Mouse (Mus musculus): ENCODE results near the gene Arsa. TPM values are rescaled to one million over a fixed set of nuclear protein-coding genes. Genes with fewer than 3 reads are reported as not detected.

Arsa gene
- polyA plus RNA-seq, 1 experiment from 2014 or later = 18.5 TPM

DNA sequence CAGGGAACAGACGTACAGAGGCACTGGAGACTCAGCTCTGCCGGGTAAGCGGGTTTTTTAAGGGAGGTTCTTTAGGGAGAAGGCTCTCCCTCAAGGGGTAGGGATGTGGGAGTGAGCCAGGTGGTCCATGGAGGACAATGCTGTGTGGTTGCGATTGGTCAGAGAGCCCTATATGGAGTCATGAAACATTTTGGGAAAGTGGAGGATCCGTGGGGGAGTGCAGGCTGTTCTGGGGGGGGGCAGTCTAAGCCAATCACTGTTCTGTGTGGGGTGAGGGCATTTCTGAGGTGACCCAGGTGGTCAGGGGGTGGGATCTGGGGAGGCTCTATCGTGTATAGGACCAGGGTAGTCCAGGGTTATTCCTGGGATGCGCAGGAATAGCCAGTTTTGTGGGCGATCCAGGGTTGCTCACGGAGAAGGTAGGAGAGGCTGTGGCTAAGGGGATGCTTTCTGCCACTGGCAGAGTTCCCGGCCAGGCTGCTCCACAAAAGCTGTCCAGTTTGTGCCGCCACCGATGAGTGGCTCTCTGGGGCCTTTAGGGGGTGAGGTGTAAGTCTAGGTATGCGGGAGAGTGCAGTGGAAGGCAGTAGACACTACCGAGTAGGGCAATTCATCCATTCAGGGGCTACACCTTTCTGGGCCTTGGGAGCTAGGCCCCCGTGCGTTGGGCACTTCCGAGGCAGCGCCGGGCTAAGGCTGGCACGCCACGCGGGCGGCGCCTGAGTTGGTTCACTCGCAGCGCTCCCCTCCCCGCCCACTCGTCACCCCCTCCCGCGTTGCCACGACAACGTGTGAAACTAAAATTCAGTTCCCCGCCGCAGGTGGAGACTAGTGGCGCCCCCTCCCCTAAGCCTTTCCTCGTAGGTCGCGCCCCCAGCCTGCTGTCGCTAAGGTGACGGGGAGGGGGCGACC lies 21.1 kb upstream of the Arsa start:
- WGBS = 4% methylated on average over 30 of the region's 41 CpGs
- DNase-seq (ENCODE audit: low spot score) = peak; percentile 56
- Histone ChIP-seq H3K4me3 (ENCODE audit: low read depth, low read length) (peak overlapping the region; percentile 82), H3K4me2 (ENCODE audit: low read depth, low read length) (peak overlapping the region; percentile 95), H3K27me3 (replicated peaks; ENCODE audit: control insufficient read depth, insufficient read depth, low read length) (peaks cover 22% of the 10 kb centered on the region; the same call in 1 of the 2 replicates), H3K36me3 (ENCODE audit: control insufficient read depth, insufficient read depth, low read length) (peaks cover 5% of the 10 kb centered on the region), H3K9ac (ENCODE audit: low read depth, low read length) (peak overlapping the region; percentile 86), H3K4me1 (ENCODE audit: control insufficient read depth, insufficient read depth, low read length) (peaks cover 15% of the 10 kb centered on the region), H3K27ac (replicated peaks; ENCODE audit: low read depth, low read length) (peak overlapping the region; percentile 30; the same call in 1 of the 2 replicates), H3K9me3 (ENCODE audit: control insufficient read depth, low read length) (no peaks in the 10 kb centered on the region)
- no peak for ATAC-seq (ENCODE audit: low read depth)

GRCm38 (mm10) chr15:89497391-89498048 lies 20.3 kb upstream of the Arsa start:
- H3K9me3 ChIP-seq (ENCODE audit: control insufficient read depth, low read length) = no peaks in the 10 kb centered on the region
- ATAC-seq (ENCODE audit: low read depth) (no peak), DNase-seq (ENCODE audit: low spot score) (peak; percentile 52)
- no peaks in the 10 kb centered on the region for H3K36me3 ChIP-seq (ENCODE audit: control insufficient read depth, insufficient read depth, low read length)
- H3K27ac ChIP-seq (replicated peaks; ENCODE audit: low read depth, low read length) = no peak overlapping the region
- 13% methylated on average over 4 of the region's 4 CpGs for WGBS
- no peak overlapping the region for H3K9ac ChIP-seq (ENCODE audit: low read depth, low read length)
- H3K4me3 ChIP-seq (ENCODE audit: low read depth, low read length) = peak overlapping the region; percentile 82
- H3K4me2 ChIP-seq (ENCODE audit: low read depth, low read length) = no peak overlapping the region
- H3K4me1 ChIP-seq (ENCODE audit: control insufficient read depth, insufficient read depth, low read length) = peaks cover 15% of the 10 kb centered on the region
- peaks cover 22% of the 10 kb centered on the region; the same call in 1 of the 2 replicates for H3K27me3 ChIP-seq (replicated peaks; ENCODE audit: control insufficient read depth, insufficient read depth, low read length)

DNA sequence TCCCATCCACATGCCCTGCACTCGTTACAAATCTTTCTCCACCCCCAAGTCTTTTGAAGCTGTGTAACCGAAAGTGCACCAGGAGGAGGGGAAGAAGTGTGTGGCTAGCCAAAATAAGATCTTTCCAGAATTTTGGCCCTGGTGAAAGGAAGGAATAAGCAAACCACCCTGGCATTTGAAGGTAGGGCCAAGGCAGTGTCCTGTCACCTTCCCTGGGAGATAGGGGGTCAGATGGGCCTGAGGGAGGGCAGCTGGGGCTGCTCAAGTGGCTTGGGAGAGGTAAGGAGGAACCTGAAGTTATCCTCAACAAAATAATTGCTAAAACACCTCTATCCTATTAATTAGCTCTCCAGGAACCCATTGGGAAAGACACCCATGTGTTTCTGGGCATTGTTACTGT lies 19.6 kb upstream of the Arsa start:
- H3K27me3 ChIP-seq (replicated peaks; ENCODE audit: control insufficient read depth, insufficient read depth, low read length) = peaks cover 22% of the 10 kb centered on the region; the same call in 1 of the 2 replicates
- ATAC-seq (ENCODE audit: low read depth) (no peak), DNase-seq (ENCODE audit: low spot score) (no peak)
- H3K27ac ChIP-seq (replicated peaks; ENCODE audit: low read depth, low read length) = no peak overlapping the region
- H3K9ac ChIP-seq (ENCODE audit: low read depth, low read length) = no peak overlapping the region
- WGBS = 20% methylated on average over 2 of the region's 2 CpGs
- H3K4me1 ChIP-seq (ENCODE audit: control insufficient read depth, insufficient read depth, low read length) = peaks cover 15% of the 10 kb centered on the region
- no peak overlapping the region for H3K4me2 ChIP-seq (ENCODE audit: low read depth, low read length)
- no peak overlapping the region for H3K4me3 ChIP-seq (ENCODE audit: low read depth, low read length)
- no peaks in the 10 kb centered on the region for H3K36me3 ChIP-seq (ENCODE audit: control insufficient read depth, insufficient read depth, low read length)
- no peaks in the 10 kb centered on the region for H3K9me3 ChIP-seq (ENCODE audit: control insufficient read depth, low read length)

- DNase-seq (ENCODE audit: low spot score) = no peak
- H3K27me3 ChIP-seq (replicated peaks; ENCODE audit: control insufficient read depth, insufficient read depth, low read length) = peaks cover 22% of the 10 kb centered on the region; the same call in 1 of the 2 replicates
- H3K4me3 ChIP-seq (ENCODE audit: low read depth, low read length) = no peak overlapping the region
- ATAC-seq (ENCODE audit: low read depth) = no peak
- WGBS = 48% methylated on average over 4 of the region's 4 CpGs
- H3K27ac ChIP-seq (replicated peaks; ENCODE audit: low read depth, low read length) = no peak overlapping the region
- no peaks in the 10 kb centered on the region for H3K9me3 ChIP-seq (ENCODE audit: control insufficient read depth, low read length)
- no peak overlapping the region for H3K4me2 ChIP-seq (ENCODE audit: low read depth, low read length)
- peaks cover 15% of the 10 kb centered on the region for H3K4me1 ChIP-seq (ENCODE audit: control insufficient read depth, insufficient read depth, low read length)
- no peaks in the 10 kb centered on the region for H3K36me3 ChIP-seq (ENCODE audit: control insufficient read depth, insufficient read depth, low read length)
- H3K9ac ChIP-seq (ENCODE audit: low read depth, low read length) = no peak overlapping the region
Measured at GRCm38 (mm10) chr15:89496131-89496530, 18.9 kb upstream of the Arsa start.

DNA sequence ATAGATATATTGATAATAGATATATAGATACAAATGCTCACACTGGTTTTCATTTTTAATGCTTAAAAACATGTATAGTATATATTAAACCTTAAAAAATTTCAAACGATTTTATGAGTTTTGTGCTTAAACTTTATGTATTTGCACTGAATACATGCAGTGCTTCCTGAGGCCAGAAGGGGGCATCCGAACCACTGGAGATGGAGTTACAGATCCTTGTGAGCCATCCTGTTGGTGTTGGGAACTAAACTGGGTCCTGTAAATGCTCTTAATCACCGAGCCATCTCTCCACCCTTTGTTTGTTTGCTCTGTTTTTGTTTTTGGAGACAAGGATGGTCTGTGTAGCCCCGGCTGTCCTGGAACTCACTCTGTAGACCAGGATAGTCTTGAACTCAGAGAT lies 17.7 kb upstream of the Arsa start:
- no peak for ATAC-seq (ENCODE audit: low read depth)
- WGBS = 79% methylated on average over 4 of the region's 4 CpGs

GRCm38 (mm10) chr15:89488611-89489117 lies 11.4 kb upstream of the Arsa start:
- no peak for DNase-seq (ENCODE audit: low spot score)
- H3K4me1 ChIP-seq (ENCODE audit: control insufficient read depth, insufficient read depth, low read length) = no peaks in the 10 kb centered on the region
- no peaks in the 10 kb centered on the region for H3K27me3 ChIP-seq (replicated peaks; ENCODE audit: control insufficient read depth, insufficient read depth, low read length)
- no peak overlapping the region for H3K9ac ChIP-seq (ENCODE audit: low read depth, low read length)
- H3K36me3 ChIP-seq (ENCODE audit: control insufficient read depth, insufficient read depth, low read length) = no peaks in the 10 kb centered on the region
- ATAC-seq (ENCODE audit: low read depth) = no peak
- no peaks in the 10 kb centered on the region for H3K9me3 ChIP-seq (ENCODE audit: control insufficient read depth, low read length)
- H3K4me2 ChIP-seq (ENCODE audit: low read depth, low read length) = no peak overlapping the region
- 48% methylated on average over 14 of the region's 14 CpGs for WGBS
- no peak overlapping the region for H3K4me3 ChIP-seq (ENCODE audit: low read depth, low read length)
- H3K27ac ChIP-seq (replicated peaks; ENCODE audit: low read depth, low read length) = no peak overlapping the region

More for the DNA sequence above, 17.7 kb upstream of the Arsa start:
- Histone ChIP-seq H3K36me3 (ENCODE audit: control insufficient read depth, insufficient read depth, low read length) (no peaks in the 10 kb centered on the region), H3K27ac (replicated peaks; ENCODE audit: low read depth, low read length) (no peak overlapping the region), H3K4me1 (ENCODE audit: control insufficient read depth, insufficient read depth, low read length) (peaks cover 7% of the 10 kb centered on the region), H3K9ac (ENCODE audit: low read depth, low read length) (no peak overlapping the region), H3K27me3 (replicated peaks; ENCODE audit: control insufficient read depth, insufficient read depth, low read length) (peaks cover 17% of the 10 kb centered on the region; the same call in 1 of the 2 replicates), H3K4me3 (ENCODE audit: low read depth, low read length) (no peak overlapping the region), H3K4me2 (ENCODE audit: low read depth, low read length) (no peak overlapping the region), H3K9me3 (ENCODE audit: control insufficient read depth, low read length) (no peaks in the 10 kb centered on the region)
- no peak for DNase-seq (ENCODE audit: low spot score)

- Histone ChIP-seq H3K27me3 (replicated peaks; ENCODE audit: control insufficient read depth, insufficient read depth, low read length) (no peaks in the 10 kb centered on the region), H3K9ac (ENCODE audit: low read depth, low read length) (no peak overlapping the region), H3K9me3 (ENCODE audit: control insufficient read depth, low read length) (no peaks in the 10 kb centered on the region), H3K4me3 (ENCODE audit: low read depth, low read length) (no peak overlapping the region), H3K4me2 (ENCODE audit: low read depth, low read length) (no peak overlapping the region), H3K36me3 (ENCODE audit: control insufficient read depth, insufficient read depth, low read length) (no peaks in the 10 kb centered on the region), H3K27ac (replicated peaks; ENCODE audit: low read depth, low read length) (no peak overlapping the region), H3K4me1 (ENCODE audit: control insufficient read depth, insufficient read depth, low read length) (no peaks in the 10 kb centered on the region)
- WGBS = 71% methylated on average over 12 of the region's 12 CpGs
- ATAC-seq (ENCODE audit: low read depth) = no peak
- no peak for DNase-seq (ENCODE audit: low spot score)
Measured at GRCm38 (mm10) chr15:89488182-89488581, 11.0 kb upstream of the Arsa start.

GRCm38 (mm10) chr15:89480584-89480983 lies 3.4 kb upstream of the Arsa start:
- 75% methylated on average over 8 of the region's 8 CpGs for WGBS
- Histone ChIP-seq H3K4me1 (ENCODE audit: control insufficient read depth, insufficient read depth, low read length) (peaks cover 7% of the 10 kb centered on the region), H3K27ac (replicated peaks; ENCODE audit: low read depth, low read length) (0 out of 2 replicates have a peak overlapping the region, but pooled peaks have one; percentile 33), H3K4me2 (ENCODE audit: low read depth, low read length) (no peak overlapping the region), H3K4me3 (ENCODE audit: low read depth, low read length) (no peak overlapping the region), H3K9ac (ENCODE audit: low read depth, low read length) (no peak overlapping the region), H3K9me3 (ENCODE audit: control insufficient read depth, low read length) (0 out of 2 replicates have a peak, but pooled peaks cover 3% of the 10 kb centered on the region), H3K27me3 (replicated peaks; ENCODE audit: control insufficient read depth, insufficient read depth, low read length) (no peaks in the 10 kb centered on the region), H3K36me3 (ENCODE audit: control insufficient read depth, insufficient read depth, low read length) (no peaks in the 10 kb centered on the region)
- peak; percentile 20 for DNase-seq (ENCODE audit: low spot score)
- no peak for ATAC-seq (ENCODE audit: low read depth)
